Mouse (Mus musculus) small intestine, adult 10 weeks (tissue): ENCODE measurements around the gene Lman2. TPM values are rescaled to one million over a fixed set of nuclear protein-coding genes. Genes with fewer than 3 reads are reported as not detected.

ENCODE experiments used
- polyA plus RNA-seq: library from polyadenylated mRNA; stranded (reverse); fragments of 350-450 nt; fragmentation: Illumina TruSeq; extraction: RNeasy Lipid Tissue Mini Kit (QIAGEN cat#74804); gene quantifications from one replicate; pipeline ENCODE4 v1.2.3, GENCODE M21; 2014; ENCODE audit warnings: low replicate concordance

Gene Lman2
- 30.2 TPM for polyA plus RNA-seq

GRCm38 (mm10) chr13:55362453-55363060 lies at the start of gene Lman2:
Gene Lman2 (minus strand): TSS chr13:55362783.

DNA sequence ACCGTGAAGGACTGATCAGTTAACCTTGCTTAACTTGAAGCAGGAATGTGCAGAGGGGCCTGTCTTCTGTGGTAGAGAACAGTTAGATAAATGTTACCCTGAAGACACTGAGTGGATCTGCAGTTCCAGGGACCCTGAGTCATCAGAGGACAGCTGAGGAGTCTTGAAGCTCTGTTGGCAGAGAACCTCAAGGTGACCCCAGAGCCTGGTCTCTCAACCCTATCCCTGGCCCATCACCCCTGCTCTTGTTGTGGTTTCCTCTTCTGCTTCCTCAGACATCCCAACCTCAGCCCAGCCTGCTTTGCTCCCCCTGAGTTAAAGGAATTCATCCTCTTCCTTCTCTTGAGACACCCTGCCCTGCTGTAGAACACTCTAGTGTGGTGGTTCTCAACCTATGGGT lies 35.5 kb upstream of the Lman2 start, which contains the start of gene Slc34a1:
Gene Slc34a1, plus strand, starts transcription at position 100 of the 400 bp plus-strand sequence.

GRCm38 (mm10) chr13:55369531-55370114 lies 7.0 kb upstream of the Lman2 start, which contains the start of gene Rgs14:
Gene Rgs14 (plus strand): TSS chr13:55369732.

DNA sequence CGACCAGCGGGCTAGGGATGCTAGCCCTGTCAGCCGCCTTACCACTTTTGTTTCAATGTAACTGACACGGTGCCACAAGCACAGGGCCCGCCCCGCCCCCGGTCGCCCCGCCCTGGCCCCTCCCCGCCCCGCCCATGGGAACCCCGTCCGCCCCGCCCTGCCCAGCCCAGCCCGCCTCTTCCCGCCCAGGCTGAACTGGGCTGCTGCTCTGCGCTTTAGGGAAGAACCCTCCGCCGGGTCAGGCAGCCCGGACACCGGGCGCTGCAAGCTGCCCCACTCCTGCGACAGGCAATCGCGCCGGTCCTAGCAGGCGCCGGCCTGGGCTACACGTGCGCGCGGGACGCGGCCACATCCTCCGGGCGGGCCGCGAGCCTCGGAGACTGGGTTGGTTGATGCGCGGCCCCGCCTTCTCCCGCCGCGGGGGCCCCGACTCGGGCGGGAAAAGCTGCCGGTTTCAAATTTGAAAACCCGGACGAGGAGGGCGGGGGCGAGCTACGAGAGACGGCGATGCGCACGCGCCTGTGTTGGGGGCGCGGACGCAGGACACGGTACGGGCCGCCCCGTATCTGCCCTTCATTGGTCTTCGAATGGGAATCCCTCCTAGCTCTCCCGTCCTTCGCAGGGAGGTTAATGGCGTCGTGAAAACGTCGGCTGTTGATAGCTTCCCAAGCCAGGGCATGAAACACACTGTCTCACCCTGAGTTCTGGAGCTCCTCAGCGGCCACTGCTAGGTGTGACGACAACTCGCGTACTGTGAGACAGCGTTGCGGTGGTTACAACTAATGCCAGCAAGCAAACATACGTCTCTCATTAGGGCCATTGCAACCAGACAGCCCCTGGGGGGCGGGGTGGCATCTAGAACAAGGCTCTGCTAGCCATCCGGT lies 32.7 kb downstream of the Lman2 start, which contains the start of gene Mxd3:
Gene Mxd3, minus strand, starts transcription at position 141 of the 884 bp plus-strand sequence.

GRCm38 (mm10) chr13:55321434-55322129 lies 41.0 kb downstream of the Lman2 start, which contains the start of gene Rab24:
Gene Rab24 (minus strand): TSS chr13:55321946.

GRCm38 (mm10) chr13:55319931-55320533 lies 42.6 kb downstream of the Lman2 start, which contains the start of gene Prelid1:
Gene Prelid1 (plus strand): TSS chr13:55320500.

Other genes with a start within 250 kb of the Lman2 start
- not detected for gene Gm17617, start 229.2 kb downstream of the Lman2 start, polyA plus RNA-seq
- not detected for gene Fgfr4, start 210.1 kb downstream of the Lman2 start, polyA plus RNA-seq
- gene Nsd1, start 153.0 kb downstream of the Lman2 start, polyA plus RNA-seq, result 67.2 TPM
- gene Prelid1, start 42.3 kb downstream of the Lman2 start, polyA plus RNA-seq, result 12.0 TPM
- gene Rab24, start 40.8 kb downstream of the Lman2 start, polyA plus RNA-seq, result 13.8 TPM
- 0.30 TPM for gene Mxd3, start 33.0 kb downstream of the Lman2 start, polyA plus RNA-seq
- not detected for gene Rgs14, start 6.9 kb upstream of the Lman2 start, polyA plus RNA-seq
- gene Slc34a1, start 35.4 kb upstream of the Lman2 start, polyA plus RNA-seq, result not detected
- not detected for gene Pfn3, start 52.4 kb upstream of the Lman2 start, polyA plus RNA-seq
- not detected for gene F12, start 64.0 kb upstream of the Lman2 start, polyA plus RNA-seq
- 3.2 TPM for gene Grk6, start 82.3 kb upstream of the Lman2 start, polyA plus RNA-seq
- not detected for gene Prr7, start 101.5 kb upstream of the Lman2 start, polyA plus RNA-seq
- 0.26 TPM for gene Dbn1, start 125.3 kb upstream of the Lman2 start, polyA plus RNA-seq
- gene Pdlim7, start 150.9 kb upstream of the Lman2 start, polyA plus RNA-seq, result 0.26 TPM
- gene Dok3, start 166.5 kb upstream of the Lman2 start, polyA plus RNA-seq, result 0.19 TPM
- gene Ddx41, start 173.9 kb upstream of the Lman2 start, polyA plus RNA-seq, result 1.0 TPM
- gene Fam193b, start 208.3 kb upstream of the Lman2 start, polyA plus RNA-seq, result 3.7 TPM
- 22.9 TPM for gene Tmed9, start 210.9 kb upstream of the Lman2 start, polyA plus RNA-seq
- gene B4galt7, start 237.1 kb upstream of the Lman2 start, polyA plus RNA-seq, result 1.4 TPM